Mouse (Mus musculus): ENCODE data around the gene Epas1.

Gene Epas1

DNA sequence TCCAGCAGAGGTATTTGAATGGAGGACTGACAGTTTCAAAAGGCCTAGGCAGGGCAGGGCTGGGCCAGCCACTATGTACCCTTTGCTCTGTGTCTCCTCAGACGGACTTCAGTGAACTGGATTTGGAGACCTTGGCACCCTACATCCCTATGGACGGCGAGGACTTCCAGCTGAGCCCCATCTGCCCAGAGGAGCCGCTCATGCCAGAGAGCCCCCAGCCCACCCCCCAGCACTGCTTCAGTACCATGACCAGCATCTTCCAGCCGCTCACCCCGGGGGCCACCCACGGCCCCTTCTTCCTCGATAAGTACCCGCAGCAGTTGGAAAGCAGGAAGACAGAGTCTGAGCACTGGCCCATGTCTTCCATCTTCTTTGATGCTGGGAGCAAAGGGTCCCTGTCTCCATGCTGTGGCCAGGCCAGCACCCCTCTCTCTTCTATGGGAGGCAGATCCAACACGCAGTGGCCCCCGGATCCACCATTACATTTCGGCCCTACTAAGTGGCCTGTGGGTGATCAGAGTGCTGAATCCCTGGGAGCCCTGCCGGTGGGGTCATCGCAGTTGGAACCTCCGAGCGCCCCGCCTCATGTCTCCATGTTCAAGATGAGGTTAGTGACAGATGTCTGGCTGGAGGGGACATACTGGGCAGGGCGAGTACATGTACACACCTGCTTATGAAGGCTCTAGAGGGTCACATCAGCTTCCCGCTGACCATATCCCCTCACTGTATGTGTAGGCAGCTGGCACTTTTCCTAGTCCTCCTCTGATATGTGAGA, 74.1 kb downstream of the Epas1 start:
- in situ Hi-C loops (cut with MboI, MseI), result loop anchor here (5.0 kb wide), 1 partner anchor 80 kb away; no protein-coding TSS in a partner anchor

DNA sequence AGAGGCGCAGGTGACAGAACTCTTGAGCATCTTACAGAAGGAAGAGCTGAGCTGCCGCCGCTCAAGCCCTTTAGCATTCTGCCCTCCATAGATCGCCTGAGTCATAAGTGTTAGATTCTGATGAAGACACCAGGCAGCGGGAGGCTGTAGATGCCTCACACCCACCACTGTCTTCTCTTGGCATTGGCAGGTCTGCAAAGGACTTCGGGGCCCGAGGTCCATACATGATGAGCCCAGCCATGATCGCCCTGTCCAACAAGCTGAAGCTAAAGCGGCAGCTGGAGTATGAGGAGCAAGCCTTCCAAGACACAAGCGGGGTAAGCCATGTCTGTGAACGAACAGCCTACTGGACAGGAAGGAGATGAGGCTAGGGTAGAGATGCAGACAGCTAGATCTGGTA, 75.0 kb downstream of the Epas1 start:
- in situ Hi-C loops (cut with MboI, MseI), result loop anchor here (5.0 kb wide), 1 partner anchor 79 kb away; no protein-coding TSS in a partner anchor

DNA sequence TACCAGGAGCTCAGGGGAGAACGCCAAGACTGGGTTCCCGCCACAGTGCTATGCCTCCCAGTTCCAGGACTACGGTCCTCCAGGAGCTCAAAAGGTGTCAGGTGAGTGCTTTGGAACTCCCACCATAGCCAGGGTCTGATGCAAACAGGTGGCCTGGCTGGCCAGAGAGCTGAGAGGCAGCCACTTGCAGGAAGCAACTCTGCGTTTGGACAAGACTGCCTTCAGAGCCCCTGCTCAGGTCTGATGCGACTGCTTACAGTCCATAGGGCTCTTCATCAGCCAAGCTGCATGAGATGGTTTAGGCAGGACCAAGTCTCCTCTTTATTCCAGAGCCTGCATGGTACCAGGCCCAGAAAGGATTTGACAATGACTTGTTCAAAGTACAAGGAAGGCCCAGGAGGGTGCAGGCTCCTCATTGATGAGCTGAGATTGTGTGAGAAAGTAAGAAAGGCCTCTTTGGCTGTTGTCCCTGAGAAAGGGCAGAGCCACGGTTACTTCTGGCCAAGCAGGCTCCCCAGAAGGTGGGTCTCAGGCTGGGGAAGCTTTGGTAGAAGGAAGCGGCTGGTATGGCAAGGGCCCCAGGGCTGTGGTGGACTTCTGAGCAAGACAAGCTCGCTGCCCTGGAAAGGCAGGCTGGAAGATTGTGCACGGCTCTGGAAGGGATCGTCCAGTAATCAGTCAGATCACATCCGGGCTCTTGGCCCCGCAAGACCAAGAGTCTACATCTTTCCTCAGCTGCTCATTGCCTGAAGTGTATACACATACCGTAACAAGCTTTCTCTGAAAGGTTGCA, 76.1 kb downstream of the Epas1 start:
- in situ Hi-C loops (cut with MboI, MseI), result loop anchor here (5.0 kb wide), 1 partner anchor 78 kb away; no protein-coding TSS in a partner anchor

DNA sequence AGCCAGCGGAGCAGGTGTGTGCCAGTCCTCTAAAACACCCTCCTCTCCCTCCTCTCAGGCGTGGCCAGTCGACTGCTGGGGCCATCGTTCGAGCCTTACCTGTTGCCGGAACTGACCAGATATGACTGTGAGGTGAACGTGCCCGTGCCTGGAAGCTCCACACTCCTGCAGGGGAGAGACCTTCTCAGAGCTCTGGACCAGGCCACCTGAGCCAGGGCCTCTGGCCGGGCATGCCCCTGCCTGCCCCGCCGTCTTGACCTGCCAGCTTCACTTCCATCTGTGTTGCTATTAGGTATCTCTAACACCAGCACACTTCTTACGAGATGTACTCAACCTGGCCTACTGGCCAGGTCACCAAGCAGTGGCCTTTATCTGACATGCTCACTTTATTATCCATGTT, 77.4 kb downstream of the Epas1 start:
- in situ Hi-C loops (cut with MboI, MseI), result no loop called here

DNA sequence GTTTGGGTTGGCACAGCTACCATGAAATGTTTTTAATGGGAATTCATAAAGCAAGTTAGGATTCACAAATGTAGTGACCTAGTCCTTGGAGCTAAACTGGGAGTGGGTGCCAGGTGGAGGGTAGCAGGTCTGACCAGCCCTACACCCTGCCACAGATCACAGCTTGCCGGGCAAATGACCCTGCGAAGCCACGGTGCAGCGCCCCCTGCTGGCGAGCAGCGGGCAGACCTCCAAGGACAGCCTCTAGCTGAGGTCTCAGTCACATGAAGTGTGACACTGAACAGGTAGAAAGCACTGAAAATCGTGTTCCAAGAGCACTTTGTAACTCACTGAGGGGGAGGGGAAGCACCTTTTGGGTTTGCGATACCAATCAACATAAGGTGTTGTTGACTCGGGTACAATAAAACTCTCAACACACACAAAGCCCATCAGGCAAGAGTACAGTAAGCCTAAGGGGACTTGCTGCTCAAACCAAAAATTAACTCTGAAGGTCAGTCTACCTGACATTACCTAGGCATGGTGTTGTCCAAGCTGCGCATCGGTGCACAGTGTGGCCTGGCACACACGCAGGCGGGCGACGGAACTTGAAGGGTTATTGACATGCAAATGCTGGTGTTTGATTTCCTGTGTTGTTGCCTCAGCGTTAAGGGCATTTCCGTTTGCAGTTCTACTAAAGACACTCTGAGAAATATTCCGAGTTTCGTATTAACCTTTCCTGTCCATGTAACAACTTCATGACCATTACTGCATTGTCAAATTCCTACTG, 79.2 kb downstream of the Epas1 start:
- in situ Hi-C loops (cut with MboI, MseI), result no loop called here

DNA sequence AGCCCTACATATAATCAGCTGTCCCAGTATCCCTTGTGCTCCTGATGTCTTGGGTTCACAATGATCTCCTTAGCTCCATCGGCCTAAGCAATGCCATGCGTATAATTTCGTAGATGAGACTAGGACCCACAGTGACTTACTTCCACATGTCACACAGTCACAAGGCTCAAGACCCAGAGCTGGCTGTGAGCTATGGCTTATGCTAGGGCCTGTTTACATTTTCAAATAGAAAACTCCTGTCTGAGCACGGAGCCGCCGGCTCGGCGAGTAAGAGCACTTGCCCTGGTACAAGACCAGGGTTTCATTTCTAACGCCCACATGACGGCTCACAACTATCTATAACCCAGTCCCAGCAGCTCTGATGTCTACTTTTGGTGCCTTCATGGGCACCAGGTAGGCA, 80.4 kb downstream of the Epas1 start:
- in situ Hi-C loops (cut with MboI, MseI), result no loop called here

DNA sequence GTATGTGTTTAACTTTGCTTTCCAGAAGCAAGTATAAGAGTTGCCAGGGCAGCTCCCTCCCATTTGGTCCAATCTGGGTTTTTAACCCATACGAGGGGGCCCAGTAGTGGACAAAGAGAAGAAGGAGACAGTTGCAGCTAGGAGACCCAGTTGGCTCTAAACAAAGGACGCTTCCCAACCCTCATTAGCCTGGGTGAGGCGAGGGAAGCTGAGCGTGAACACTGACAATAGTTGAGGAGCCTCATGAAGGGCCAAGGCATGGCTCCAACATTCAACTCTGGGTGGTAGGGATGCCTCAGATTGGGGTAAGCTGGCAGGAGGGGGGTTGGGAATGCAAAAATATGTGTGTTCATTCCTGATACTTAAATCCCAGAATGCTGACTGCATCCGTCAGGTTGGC, 85.8 kb downstream of the Epas1 start:
- in situ Hi-C loops (cut with MboI, MseI), result loop anchor here (5.0 kb wide), 1 partner anchor 33 kb away; no protein-coding TSS in a partner anchor

DNA sequence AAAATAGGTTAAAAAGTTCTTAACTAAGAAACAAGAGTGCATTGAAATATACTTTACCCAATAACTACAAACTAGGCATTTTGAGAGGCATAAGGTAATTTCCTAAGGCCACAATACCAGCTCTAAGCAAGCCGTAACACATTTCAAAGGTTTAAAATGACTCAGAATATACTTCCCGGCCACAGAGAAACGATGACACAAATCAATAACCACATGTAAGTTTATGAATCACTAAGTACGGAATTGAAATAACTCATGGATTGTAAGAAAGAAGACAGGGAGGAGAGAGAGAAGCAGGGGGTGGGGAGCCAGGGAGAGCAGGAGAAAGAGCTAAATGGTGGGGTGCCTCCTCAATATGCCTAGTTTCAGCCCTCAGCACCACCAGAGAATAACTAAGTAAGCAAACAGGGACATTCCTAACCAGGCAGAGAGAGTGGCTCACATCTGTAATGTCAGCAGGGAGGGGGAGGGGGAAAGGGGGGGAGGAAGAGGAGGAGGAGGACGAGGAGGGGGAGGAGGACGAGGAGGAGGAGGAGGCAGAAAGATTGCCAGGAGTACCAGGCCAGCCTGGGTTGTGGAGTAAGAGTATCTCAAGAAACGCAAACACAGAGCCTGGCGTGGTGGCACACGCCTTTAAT, 97.3 kb downstream of the Epas1 start:
- in situ Hi-C loops (cut with MboI, MseI), result no loop called here

DNA sequence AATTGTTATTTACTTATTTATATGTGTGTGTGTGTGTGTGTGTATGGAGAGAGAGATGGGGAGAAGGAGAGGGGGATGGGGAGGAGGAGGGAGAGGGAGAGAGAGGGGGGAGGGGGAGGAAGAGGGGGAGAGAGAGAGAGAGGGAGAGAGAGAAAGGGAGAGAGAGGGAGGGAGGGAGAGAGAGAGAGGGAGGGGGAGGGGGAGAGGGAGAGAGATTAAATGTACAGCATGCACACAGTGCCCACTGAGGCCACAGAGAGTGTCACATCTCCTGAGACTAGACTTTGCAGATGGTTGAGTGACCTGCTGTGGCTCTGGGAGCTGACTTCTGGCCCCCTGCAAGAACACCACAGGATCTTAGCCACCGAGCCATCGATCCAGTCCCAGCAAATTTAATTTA, 98.3 kb downstream of the Epas1 start:
- in situ Hi-C loops (cut with MboI, MseI), result no loop called here

DNA sequence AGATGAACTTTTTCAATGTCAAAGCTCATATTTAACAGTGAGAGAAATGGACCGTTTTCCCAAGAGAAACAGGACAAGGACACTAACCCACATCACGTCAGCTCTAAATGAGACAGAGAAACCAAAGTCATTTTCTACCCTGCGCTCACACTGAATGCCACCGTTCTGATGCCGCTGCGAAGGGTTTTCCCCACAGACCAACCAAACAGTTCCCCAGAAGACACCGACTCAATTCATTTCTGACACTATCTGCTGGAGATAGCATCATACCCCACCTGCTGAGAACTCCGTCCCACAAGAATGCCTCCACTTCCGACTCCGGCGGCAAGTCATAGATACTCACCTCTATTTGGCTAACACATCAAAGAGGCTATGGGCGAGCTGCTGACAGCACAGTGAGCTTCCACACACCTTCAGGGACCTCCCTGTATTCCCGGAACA, 99.1 kb downstream of the Epas1 start:
- in situ Hi-C loops (cut with MboI, MseI), result no loop called here

DNA sequence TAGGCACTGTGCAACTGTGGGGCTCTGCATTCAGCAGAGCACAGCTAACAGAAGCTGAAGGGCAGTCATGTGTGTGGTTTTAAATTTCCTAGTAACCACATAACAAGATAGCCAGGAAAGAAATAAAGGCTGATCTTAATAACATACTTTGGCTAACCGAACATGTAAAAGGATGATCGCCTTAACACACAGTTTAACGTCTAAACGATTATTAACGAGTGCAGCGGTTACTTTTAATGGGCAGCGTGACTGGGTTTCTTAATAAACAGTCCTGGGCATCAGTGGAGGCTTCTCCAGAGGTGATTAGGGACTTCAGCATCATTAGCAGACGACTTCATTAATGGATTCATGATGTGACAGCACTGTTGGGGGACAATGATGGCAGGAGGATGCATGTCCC, 117.1 kb downstream of the Epas1 start:
- in situ Hi-C loops (cut with MboI, MseI), result loop anchor here (5.0 kb wide), 1 partner anchor 33 kb away; no protein-coding TSS in a partner anchor

DNA sequence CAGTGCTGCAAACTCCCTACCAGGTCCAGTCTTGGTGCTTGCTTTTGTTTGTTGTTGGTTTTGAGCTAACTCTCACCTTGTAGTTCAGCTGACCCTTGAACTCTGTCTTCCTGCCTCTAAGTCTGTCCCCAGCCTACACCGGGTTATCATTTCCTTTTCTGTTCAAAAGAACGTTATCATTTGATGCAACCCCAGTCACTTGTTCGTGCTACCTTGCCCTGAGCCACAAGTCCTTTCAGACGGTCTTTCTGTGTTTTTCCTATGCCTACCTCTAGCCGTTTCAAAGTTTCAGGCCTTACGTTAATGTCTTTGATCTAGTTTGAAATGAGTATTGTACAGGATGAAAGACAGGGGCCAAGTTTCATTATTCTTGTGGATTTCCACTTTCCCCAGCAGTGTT, 119.1 kb downstream of the Epas1 start:
- in situ Hi-C loops (cut with MboI, MseI), result loop anchor here (5.0 kb wide), 1 partner anchor 35 kb away; no protein-coding TSS in a partner anchor

DNA sequence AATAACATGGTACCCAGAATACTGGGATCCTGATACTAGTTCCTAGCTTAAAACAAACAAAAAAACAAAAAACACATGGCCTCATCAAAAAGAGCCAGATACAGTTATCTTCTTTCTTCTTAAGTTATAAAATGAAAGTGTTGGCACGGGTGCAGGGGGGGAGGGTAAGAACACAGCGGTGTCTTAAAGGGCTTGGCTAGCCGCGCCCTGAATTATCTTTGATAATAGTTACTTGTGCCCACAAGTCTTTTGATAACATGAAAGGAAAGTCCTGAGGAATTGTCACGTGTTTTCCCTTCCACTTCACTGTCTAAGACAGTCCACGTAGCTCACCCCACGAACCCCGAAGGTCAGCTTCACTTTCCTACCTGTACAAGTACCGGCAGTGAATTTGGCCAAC, 123.4 kb downstream of the Epas1 start:
- in situ Hi-C loops (cut with MboI, MseI), result no loop called here

DNA sequence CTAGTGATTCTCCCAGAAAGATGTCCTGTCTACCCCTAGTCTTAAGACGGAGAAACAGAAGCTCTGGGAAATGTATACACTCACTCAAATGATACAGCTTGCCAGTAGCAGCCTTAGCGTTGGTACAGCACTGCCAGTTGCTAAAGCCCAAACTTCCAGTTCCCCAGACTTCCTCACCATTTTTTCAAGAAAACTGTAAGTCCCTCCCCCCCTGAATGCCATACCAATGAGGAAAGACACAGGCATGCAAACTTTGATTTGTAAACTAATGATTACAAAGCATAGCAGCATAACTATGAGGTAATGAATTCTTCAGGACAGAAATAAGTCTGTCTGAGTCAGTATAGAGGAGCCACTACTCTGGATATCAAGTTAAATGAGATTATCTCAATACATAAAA, 124.2 kb downstream of the Epas1 start:
- in situ Hi-C loops (cut with MboI, MseI), result no loop called here

DNA sequence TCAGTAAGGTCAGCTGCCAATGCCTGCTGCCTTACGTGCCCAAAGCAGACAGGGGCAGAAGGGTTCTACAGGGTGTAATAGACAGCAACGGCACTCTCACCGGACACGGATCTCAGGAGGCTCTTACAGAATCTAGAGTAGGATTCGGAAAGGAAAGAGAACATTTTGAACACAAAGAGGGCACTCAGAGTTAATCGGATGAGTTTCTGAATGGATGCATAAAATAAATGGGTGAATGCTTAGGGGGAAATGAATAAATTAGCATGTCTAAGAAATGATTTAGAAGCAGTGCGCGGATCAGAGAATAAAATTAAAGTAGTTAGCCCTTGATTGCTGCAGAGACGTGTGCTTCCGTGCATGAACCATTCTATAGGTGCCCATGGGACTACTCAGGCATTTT, 126.6 kb downstream of the Epas1 start:
- in situ Hi-C loops (cut with MboI, MseI), result no loop called here

DNA sequence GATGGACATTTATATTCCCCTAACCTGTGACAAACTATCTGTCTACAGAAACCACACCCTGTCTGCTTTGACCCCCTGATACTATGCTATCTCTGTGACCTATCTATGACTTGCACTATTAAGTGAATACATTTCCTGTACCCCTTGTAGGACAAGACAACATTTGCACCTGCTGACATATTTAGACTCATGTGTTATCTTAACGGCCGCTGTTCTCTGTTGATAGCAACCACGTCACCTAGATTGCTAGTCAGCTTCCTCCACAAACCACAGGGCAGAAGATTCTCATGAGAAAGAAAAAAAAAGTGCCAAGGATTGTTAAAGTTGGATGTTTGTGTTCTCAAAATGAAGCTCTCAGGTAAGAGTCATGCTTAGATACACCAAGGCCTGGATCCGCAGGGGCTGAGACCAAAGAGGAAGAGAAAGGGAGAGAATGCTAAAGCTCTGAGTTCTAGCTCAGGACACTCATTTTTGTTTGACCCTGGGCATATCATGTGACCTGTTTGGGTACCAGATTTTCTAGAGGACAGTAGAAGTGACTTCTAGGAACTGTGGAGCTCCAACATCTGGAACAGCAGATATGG, 127.1 kb downstream of the Epas1 start:
- in situ Hi-C loops (cut with MboI, MseI), result no loop called here
